Mouse (Mus musculus) R1 (cell line): ENCODE data around the gene Plin4.

Experiments
- DNase-seq: peaks from one replicate; pipeline ENCODE4 v3.0.0-alpha.2; 2018; ENCODE audit warnings: low read depth, low spot score

Plin4 gene

GRCm38 (mm10) chr17:56057381-56058120 is 52.1 kb downstream of the Plin4 start:
- DNase-seq: peak; percentile 31

GRCm38 (mm10) chr17:56055945-56056678 is 53.5 kb downstream of the Plin4 start:
- no peak for DNase-seq

- no peak for DNase-seq
Measured at GRCm38 (mm10) chr17:56054938-56055337, 54.7 kb downstream of the Plin4 start.

GRCm38 (mm10) chr17:56051369-56051768 is 58.2 kb downstream of the Plin4 start:
- DNase-seq: no peak
